Mouse (Mus musculus): ENCODE data around the gene Rnaseh2b.

GRCm38 (mm10) chr14:62324943-62325342 lies 32.6 kb downstream of the Rnaseh2b start:
- TF ChIP-seq CTCF (conservative IDR thresholded peaks at IDR 0.05; ENCODE audit: low read length) (no peak), POU5F1 (IDR thresholded peaks at IDR 0.05; ENCODE audit: borderline replicate concordance, low read length) (no peak)

Data from E14TG2a.4 (cell line).